Mouse (Mus musculus) liver, postnatal 0 days (tissue): ENCODE measurements at regions not wholly inside any gene's neighbourhood (a gene's known extent, or its start where the extent isn't known, plus 50 kb on each side); places are given as distances from the start of the nearest gene placed in this dataset.

Experiments used
- CTCF ChIP-seq: sonication (generic); IDR thresholded peaks from 2 replicates; pipeline ENCODE4 v1.5.1; 2016; ENCODE audit warnings: antibody characterized with exemption, low read depth
- EP300 ChIP-seq: IDR thresholded peaks from 2 replicates; pipeline ENCODE4 v1.6.1; 2016; ENCODE audit warnings: antibody characterized with exemption, low read depth, mild to moderate bottlenecking

DNA sequence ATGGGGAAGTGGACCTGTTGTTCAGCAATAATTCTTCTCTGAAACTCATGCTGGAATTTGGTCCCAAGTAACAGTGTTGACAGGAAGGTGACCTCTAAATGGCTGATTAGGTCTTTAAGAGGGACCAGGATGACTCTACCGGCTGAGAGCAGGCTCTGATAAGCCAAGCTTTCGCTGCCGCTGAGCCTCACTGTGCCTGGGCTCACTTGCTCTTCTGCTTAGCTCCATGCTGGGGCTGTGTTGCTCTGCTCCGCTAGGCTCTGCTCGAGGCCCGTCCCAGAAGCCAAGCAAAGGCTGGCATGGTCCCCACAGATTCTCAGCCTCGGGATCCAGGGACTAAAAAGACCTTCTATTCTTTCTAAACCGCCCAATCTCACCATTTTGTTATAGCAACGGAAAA is 54.0 kb upstream of the Msx2 start:
- TF ChIP-seq CTCF (no peak), EP300 (no peak)
